Mouse (Mus musculus): Measurements from ENCODE around the gene Olfr446. TPM values are rescaled to one million over a fixed set of nuclear protein-coding genes. Genes with fewer than 3 reads are reported as not detected.

Olfr446 gene
- not detected in 2 replicates for polyA plus RNA-seq (2014; fragmentation: Nextera tagmentation; extraction: Ambion mirVana)

GRCm38 (mm10) chr6:42921077-42921476 is at the start of gene Olfr446:
TSS of gene Olfr446 (plus strand) at chr6:42921377.
- no peak within 1 kb of the TSS for H3K27ac ChIP-seq (ENCODE audit: low read depth, low read length)
- ATAC-seq (replicated peaks; ENCODE audit: low FRiP score) (no peak), DNase-seq (ENCODE audit: low spot score) (no peak)
- no peaks in the 10 kb centered on the region for H3K9me3 ChIP-seq (ENCODE audit: control insufficient read depth, low read length)
- H3K4me1 ChIP-seq (replicated peaks; ENCODE audit: control insufficient read depth, insufficient read depth, low read length) = no peaks in the 10 kb centered on the region
- no peak within 1 kb of the TSS for H3K9ac ChIP-seq (ENCODE audit: low read depth, low read length)
- H3K36me3 ChIP-seq (ENCODE audit: control insufficient read depth, insufficient read depth, low read length) = no peaks in the 10 kb centered on the region
- 64% methylated on average over 2 of the region's 2 CpGs for WGBS
- H3K27me3 ChIP-seq (replicated peaks; ENCODE audit: control insufficient read depth, insufficient read depth, low read length) = no peaks in the 10 kb centered on the region
- H3K4me3 ChIP-seq (ENCODE audit: low read depth, low read length) = no peak within 1 kb of the TSS
- H3K4me2 ChIP-seq = no peak within 1 kb of the TSS

- no peak for ATAC-seq (replicated peaks; ENCODE audit: low FRiP score)
Measured at GRCm38 (mm10) chr6:42876323-42876722, 44.9 kb upstream of the Olfr446 start.

GRCm38 (mm10) chr6:42890141-42890540 is 31.0 kb upstream of the Olfr446 start, which contains the start of gene Olfr448:
TSS of gene Olfr448 (plus strand) at chr6:42890441.
- no peaks in the 10 kb centered on the region for H3K27me3 ChIP-seq (replicated peaks; ENCODE audit: control insufficient read depth, insufficient read depth, low read length)
- H3K36me3 ChIP-seq (ENCODE audit: control insufficient read depth, insufficient read depth, low read length) = no peaks in the 10 kb centered on the region
- H3K9ac ChIP-seq (ENCODE audit: low read depth, low read length) = no peak within 1 kb of the TSS
- H3K4me3 ChIP-seq (ENCODE audit: low read depth, low read length) = no peak within 1 kb of the TSS
- 97% methylated on average over 1 of the region's 1 CpGs for WGBS
- no peak for ATAC-seq (replicated peaks; ENCODE audit: low FRiP score)
- H3K4me1 ChIP-seq (replicated peaks; ENCODE audit: control insufficient read depth, insufficient read depth, low read length) = no peaks in the 10 kb centered on the region
- H3K27ac ChIP-seq (ENCODE audit: low read depth, low read length) = no peak within 1 kb of the TSS
- no peak within 1 kb of the TSS for H3K4me2 ChIP-seq
- H3K9me3 ChIP-seq (ENCODE audit: control insufficient read depth, low read length) = no peaks in the 10 kb centered on the region
- DNase-seq (ENCODE audit: low spot score) = no peak

More at GRCm38 (mm10) chr6:42876323-42876722, 44.9 kb upstream of the Olfr446 start:
- DNase-seq (ENCODE audit: low spot score) = no peak
- Histone ChIP-seq H3K9ac (ENCODE audit: low read depth, low read length) (no peak overlapping the region), H3K4me3 (ENCODE audit: low read depth, low read length) (no peak overlapping the region), H3K27me3 (replicated peaks; ENCODE audit: control insufficient read depth, insufficient read depth, low read length) (no peaks in the 10 kb centered on the region), H3K4me1 (replicated peaks; ENCODE audit: control insufficient read depth, insufficient read depth, low read length) (no peaks in the 10 kb centered on the region), H3K36me3 (ENCODE audit: control insufficient read depth, insufficient read depth, low read length) (no peaks in the 10 kb centered on the region), H3K4me2 (no peak overlapping the region), H3K9me3 (ENCODE audit: control insufficient read depth, low read length) (no peaks in the 10 kb centered on the region), H3K27ac (ENCODE audit: low read depth, low read length) (no peak overlapping the region)

GRCm38 (mm10) chr6:42900345-42900744 is 20.8 kb upstream of the Olfr446 start:
- ATAC-seq (replicated peaks; ENCODE audit: low FRiP score) = no peak
- 8% methylated on average over 1 of the region's 1 CpGs for WGBS
- H3K9ac ChIP-seq (ENCODE audit: low read depth, low read length) = no peak overlapping the region
- H3K27me3 ChIP-seq (replicated peaks; ENCODE audit: control insufficient read depth, insufficient read depth, low read length) = no peaks in the 10 kb centered on the region
- no peak overlapping the region for H3K27ac ChIP-seq (ENCODE audit: low read depth, low read length)
- no peak overlapping the region for H3K4me2 ChIP-seq
- no peak overlapping the region for H3K4me3 ChIP-seq (ENCODE audit: low read depth, low read length)
- no peaks in the 10 kb centered on the region for H3K4me1 ChIP-seq (replicated peaks; ENCODE audit: control insufficient read depth, insufficient read depth, low read length)
- H3K9me3 ChIP-seq (ENCODE audit: control insufficient read depth, low read length) = no peaks in the 10 kb centered on the region
- DNase-seq (ENCODE audit: low spot score) = no peak
- H3K36me3 ChIP-seq (ENCODE audit: control insufficient read depth, insufficient read depth, low read length) = no peaks in the 10 kb centered on the region

GRCm38 (mm10) chr6:42908578-42908977 is 12.6 kb upstream of the Olfr446 start, which contains the start of gene Olfr447:
TSS of gene Olfr447 (plus strand) at chr6:42908878.
- H3K4me2 ChIP-seq = no peak within 1 kb of the TSS
- no peaks in the 10 kb centered on the region for H3K9me3 ChIP-seq (ENCODE audit: control insufficient read depth, low read length)
- no peak within 1 kb of the TSS for H3K4me3 ChIP-seq (ENCODE audit: low read depth, low read length)
- H3K27me3 ChIP-seq (replicated peaks; ENCODE audit: control insufficient read depth, insufficient read depth, low read length) = no peaks in the 10 kb centered on the region
- ATAC-seq (replicated peaks; ENCODE audit: low FRiP score) (no peak), DNase-seq (ENCODE audit: low spot score) (no peak)
- H3K27ac ChIP-seq (ENCODE audit: low read depth, low read length) = no peak within 1 kb of the TSS
- no peaks in the 10 kb centered on the region for H3K4me1 ChIP-seq (replicated peaks; ENCODE audit: control insufficient read depth, insufficient read depth, low read length)
- H3K36me3 ChIP-seq (ENCODE audit: control insufficient read depth, insufficient read depth, low read length) = no peaks in the 10 kb centered on the region
- no peak within 1 kb of the TSS for H3K9ac ChIP-seq (ENCODE audit: low read depth, low read length)

DNA sequence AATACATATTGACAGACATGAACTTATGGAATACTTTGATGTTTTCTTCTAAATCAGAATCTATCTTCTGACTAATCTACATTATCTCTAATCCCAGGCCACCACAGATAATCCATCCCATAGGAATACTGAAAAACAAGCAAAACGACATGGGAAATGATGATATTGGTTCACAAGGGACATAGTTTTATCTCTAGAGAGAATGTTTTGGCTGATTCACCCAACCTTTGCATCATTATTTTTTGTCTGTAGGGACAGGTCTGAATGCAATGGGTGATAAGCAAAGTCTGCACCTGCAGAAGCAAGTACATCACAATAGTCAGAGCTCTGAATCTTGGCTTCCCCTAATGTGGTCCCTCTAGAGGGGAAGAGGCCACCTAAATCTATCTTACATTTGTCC is 27.6 kb downstream of the Olfr446 start, which contains the start of gene Olfr444:
Gene Olfr444, plus strand, starts transcription at position 301 of the 400 bp plus-strand sequence.
- no peak within 1 kb of the TSS for H3K4me2 ChIP-seq
- no peak within 1 kb of the TSS for H3K4me3 ChIP-seq (ENCODE audit: low read depth, low read length)
- no peaks in the 10 kb centered on the region for H3K9me3 ChIP-seq (ENCODE audit: control insufficient read depth, low read length)
- H3K36me3 ChIP-seq (ENCODE audit: control insufficient read depth, insufficient read depth, low read length) = no peaks in the 10 kb centered on the region
- DNase-seq (ENCODE audit: low spot score) = no peak
- no peak within 1 kb of the TSS for H3K27ac ChIP-seq (ENCODE audit: low read depth, low read length)
- no peaks in the 10 kb centered on the region for H3K4me1 ChIP-seq (replicated peaks; ENCODE audit: control insufficient read depth, insufficient read depth, low read length)
- no peak for ATAC-seq (replicated peaks; ENCODE audit: low FRiP score)
- H3K27me3 ChIP-seq (replicated peaks; ENCODE audit: control insufficient read depth, insufficient read depth, low read length) = no peaks in the 10 kb centered on the region
- no peak within 1 kb of the TSS for H3K9ac ChIP-seq (ENCODE audit: low read depth, low read length)
- 64% methylated on average over 1 of the region's 1 CpGs for WGBS

GRCm38 (mm10) chr6:42980377-42980776 is 59.2 kb downstream of the Olfr446 start:
- no peak overlapping the region for H3K4me3 ChIP-seq (ENCODE audit: low read depth, low read length)

More at GRCm38 (mm10) chr6:42980377-42980776, 59.2 kb downstream of the Olfr446 start:
- Histone ChIP-seq H3K9me3 (ENCODE audit: control insufficient read depth, low read length) (no peaks in the 10 kb centered on the region), H3K4me1 (replicated peaks; ENCODE audit: control insufficient read depth, insufficient read depth, low read length) (no peaks in the 10 kb centered on the region), H3K27ac (ENCODE audit: low read depth, low read length) (no peak overlapping the region), H3K4me2 (no peak overlapping the region), H3K9ac (ENCODE audit: low read depth, low read length) (no peak overlapping the region), H3K36me3 (ENCODE audit: control insufficient read depth, insufficient read depth, low read length) (no peaks in the 10 kb centered on the region), H3K27me3 (replicated peaks; ENCODE audit: control insufficient read depth, insufficient read depth, low read length) (no peaks in the 10 kb centered on the region)
- no peak for DNase-seq (ENCODE audit: low spot score)
- no peak for ATAC-seq (replicated peaks; ENCODE audit: low FRiP score)

Other genes starting within 250 kb of the Olfr446 start
- gene Tcaf1, start 211.3 kb upstream of the Olfr446 start, polyA plus RNA-seq (2014; fragmentation: Nextera tagmentation; extraction: Ambion mirVana) = 23.3 and 26.2 TPM in 2 replicates
- gene Olfr453, start 182.0 kb upstream of the Olfr446 start, polyA plus RNA-seq (2014; fragmentation: Nextera tagmentation; extraction: Ambion mirVana) = not detected in 2 replicates
- not detected in 2 replicates for gene Olfr38, start 165.0 kb upstream of the Olfr446 start, polyA plus RNA-seq (2014; fragmentation: Nextera tagmentation; extraction: Ambion mirVana)
- not detected in 2 replicates for gene Olfr452, start 136.3 kb upstream of the Olfr446 start, polyA plus RNA-seq (2014; fragmentation: Nextera tagmentation; extraction: Ambion mirVana)
- gene Olfr450, start 109.4 kb upstream of the Olfr446 start, polyA plus RNA-seq (2014; fragmentation: Nextera tagmentation; extraction: Ambion mirVana) = not detected in 2 replicates
- gene Olfr449, start 87.0 kb upstream of the Olfr446 start, polyA plus RNA-seq (2014; fragmentation: Nextera tagmentation; extraction: Ambion mirVana) = not detected in 2 replicates
- not detected in 2 replicates for gene Olfr448, start 30.9 kb upstream of the Olfr446 start, polyA plus RNA-seq (2014; fragmentation: Nextera tagmentation; extraction: Ambion mirVana)
- gene Olfr447, start 12.5 kb upstream of the Olfr446 start, polyA plus RNA-seq (2014; fragmentation: Nextera tagmentation; extraction: Ambion mirVana) = not detected in 2 replicates
- not detected in 2 replicates for gene Olfr444, start 27.7 kb downstream of the Olfr446 start, polyA plus RNA-seq (2014; fragmentation: Nextera tagmentation; extraction: Ambion mirVana)
- gene Olfr441, start 185.0 kb downstream of the Olfr446 start, polyA plus RNA-seq (2014; fragmentation: Nextera tagmentation; extraction: Ambion mirVana) = not detected in 2 replicates
- gene Olfr237-ps1, start 225.2 kb downstream of the Olfr446 start, polyA plus RNA-seq (2014; fragmentation: Nextera tagmentation; extraction: Ambion mirVana) = not detected in 2 replicates
- gene Olfr437, start 241.9 kb downstream of the Olfr446 start, polyA plus RNA-seq (2014; fragmentation: Nextera tagmentation; extraction: Ambion mirVana) = not detected in 2 replicates